Mouse (Mus musculus): ENCODE measurements around the gene Neurl3. TPM values are rescaled to one million over a fixed set of nuclear protein-coding genes. Genes with fewer than 3 reads are reported as not detected.

The Neurl3 gene
- total RNA-seq, 1 experiment from 2014 or later, result 366 TPM

DNA sequence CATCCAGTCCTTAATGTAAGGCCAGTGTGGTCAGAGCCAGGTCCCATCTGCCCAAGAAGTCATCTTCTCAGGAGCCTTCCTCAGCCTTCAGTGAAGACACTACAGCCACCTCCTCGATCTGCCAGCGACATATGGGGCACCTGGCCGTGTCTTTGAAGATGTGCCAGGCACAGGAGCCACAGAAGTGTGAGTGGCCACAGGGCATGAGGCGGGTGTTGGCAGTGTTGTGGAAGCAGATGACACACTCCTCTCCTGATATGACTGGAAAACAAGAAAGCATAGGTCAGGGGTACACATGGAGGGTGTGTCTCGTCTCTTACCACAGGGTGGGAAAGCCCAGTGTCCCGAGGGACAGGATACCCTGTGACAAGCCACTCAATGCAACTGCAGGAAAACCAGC lies 8.2 kb downstream of the Neurl3 start:
- no peak for ATAC-seq (replicated peaks; ENCODE audit: insufficient number of reproducible peaks, low FRiP score, low TSS enrichment, poor library complexity, severe bottlenecking)

DNA sequence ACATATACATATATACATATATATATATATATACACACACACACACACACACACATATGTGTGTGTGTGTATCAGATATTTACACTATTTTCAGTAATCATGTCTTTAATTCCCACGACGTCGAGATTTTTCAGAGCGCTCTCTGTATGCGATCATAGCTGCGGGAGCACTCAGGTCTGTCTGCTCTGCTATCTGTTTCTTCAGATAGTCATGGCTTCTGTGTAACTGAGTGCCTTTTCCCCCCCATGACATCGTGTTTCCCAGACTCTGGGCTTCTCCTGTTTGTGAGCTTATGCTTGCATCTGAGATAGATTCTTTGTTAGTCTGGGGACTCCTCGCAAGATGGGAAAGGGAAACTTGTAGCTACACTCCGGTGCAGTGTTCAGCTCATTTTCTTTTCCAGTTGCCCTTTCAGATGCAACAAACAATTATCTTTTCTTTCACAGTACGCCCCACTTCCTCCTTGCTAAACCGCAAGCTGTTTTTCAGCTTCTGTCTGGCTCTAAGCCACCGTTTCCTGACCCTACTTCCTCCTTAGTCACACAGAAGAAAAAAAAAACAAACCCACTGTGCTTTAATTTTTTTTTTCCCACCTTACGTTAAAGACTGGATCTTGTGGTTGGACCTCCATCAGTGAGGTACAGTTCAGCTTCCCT lies 10.5 kb downstream of the Neurl3 start:
- peak; percentile 85 for ATAC-seq (replicated peaks; ENCODE audit: insufficient number of reproducible peaks, low FRiP score, low TSS enrichment, poor library complexity, severe bottlenecking)

DNA sequence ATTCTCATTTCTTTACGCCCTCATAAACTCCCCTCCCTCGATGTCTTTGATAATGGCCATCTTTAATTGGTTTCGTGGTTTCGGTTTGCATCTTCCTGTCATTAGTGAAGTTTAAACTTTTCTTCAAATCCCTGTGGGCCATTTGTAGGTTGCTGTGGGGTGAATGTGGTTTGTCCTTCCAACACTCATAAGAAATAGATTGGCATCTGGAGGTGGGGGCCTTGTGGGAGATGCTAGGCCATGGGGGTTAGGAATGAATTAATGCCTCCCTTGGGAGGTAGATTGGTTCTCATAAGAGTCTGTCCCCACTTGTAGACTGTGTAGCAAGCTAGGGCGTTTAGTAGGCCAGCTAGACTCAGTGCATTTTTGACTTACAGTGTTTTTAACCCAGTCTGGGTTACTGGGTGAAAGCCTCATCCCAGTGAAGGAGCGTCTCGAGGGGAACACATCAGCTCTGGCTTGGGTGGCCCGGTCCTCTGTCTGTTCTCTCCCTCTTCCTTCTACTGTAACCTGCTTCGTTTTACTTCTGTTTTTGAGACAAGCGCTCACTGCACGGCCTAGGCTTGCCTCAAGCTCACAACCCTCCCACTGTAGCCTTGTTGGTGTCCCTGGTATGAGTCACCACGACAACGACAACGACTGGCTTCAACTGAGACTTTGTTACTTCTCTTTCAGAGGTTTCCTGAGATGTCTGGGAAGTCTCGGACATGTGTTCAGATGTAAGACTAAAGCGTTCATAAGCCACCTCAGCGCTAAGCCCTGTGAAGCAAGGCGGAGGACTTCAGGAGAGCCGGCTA lies 12.6 kb downstream of the Neurl3 start:
- peak; percentile 83 for ATAC-seq (replicated peaks; ENCODE audit: insufficient number of reproducible peaks, low FRiP score, low TSS enrichment, poor library complexity, severe bottlenecking)

DNA sequence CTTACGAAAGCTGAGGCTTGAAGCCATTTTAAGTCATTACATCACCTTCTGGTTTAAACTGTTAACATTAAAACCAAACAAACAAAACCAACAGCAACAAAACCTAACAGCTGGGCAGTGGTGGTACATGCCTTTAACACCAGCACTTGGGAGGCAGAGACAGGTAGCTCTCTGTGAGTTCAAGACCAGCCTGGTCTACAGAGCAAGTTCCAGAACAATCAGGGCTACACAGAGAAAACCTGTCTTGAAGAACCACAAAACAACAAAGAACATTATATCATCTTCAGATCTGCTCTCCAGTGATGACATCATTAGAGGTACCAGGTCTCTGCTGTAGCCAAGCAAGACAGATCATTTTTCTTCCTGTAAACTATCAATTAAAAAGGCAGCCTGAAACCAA lies 14.1 kb downstream of the Neurl3 start:
- ATAC-seq (replicated peaks; ENCODE audit: insufficient number of reproducible peaks, low FRiP score, low TSS enrichment, poor library complexity, severe bottlenecking), result no peak

DNA sequence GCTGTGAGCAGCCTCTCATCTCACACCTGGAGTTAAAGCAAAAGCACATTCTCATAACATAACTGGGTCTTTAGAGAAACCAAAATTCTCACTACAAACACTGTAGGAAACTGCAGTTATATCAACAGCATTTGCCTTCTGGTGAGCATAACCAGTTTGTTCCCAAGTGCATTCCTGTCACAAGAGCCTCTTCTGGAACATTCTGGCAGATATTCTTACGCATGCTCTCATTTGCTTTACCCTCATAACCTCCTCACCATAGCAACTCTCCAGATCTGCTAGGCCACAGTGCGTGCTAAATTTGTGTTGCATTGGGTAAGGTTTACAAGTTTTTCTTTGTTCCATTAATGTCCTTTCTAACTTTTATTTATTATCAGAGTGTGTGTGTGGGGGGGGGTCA lies 15.2 kb downstream of the Neurl3 start:
- no peak for ATAC-seq (replicated peaks; ENCODE audit: insufficient number of reproducible peaks, low FRiP score, low TSS enrichment, poor library complexity, severe bottlenecking)

DNA sequence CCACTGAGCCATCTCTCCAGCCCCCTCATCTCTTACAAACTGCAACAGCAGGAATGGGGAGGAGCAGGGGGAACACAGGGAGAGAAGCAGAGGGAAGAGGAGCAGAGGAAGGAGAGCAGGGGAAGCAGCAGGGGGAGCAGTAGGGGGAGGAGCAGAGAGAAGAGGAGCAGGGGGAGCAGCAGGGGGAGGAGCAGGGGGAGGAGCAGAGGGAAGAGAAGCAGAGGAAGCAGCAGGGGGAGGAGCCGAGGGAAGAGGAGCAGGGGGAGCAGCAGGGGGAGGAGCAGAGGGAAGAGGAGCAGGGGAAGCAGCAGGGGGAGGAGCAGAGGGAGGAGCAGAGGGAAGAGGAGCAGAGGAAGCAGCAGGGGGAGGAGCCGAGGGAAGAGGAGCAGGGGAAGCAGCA lies 15.8 kb downstream of the Neurl3 start:
- ATAC-seq (replicated peaks; ENCODE audit: insufficient number of reproducible peaks, low FRiP score, low TSS enrichment, poor library complexity, severe bottlenecking), result no peak

DNA sequence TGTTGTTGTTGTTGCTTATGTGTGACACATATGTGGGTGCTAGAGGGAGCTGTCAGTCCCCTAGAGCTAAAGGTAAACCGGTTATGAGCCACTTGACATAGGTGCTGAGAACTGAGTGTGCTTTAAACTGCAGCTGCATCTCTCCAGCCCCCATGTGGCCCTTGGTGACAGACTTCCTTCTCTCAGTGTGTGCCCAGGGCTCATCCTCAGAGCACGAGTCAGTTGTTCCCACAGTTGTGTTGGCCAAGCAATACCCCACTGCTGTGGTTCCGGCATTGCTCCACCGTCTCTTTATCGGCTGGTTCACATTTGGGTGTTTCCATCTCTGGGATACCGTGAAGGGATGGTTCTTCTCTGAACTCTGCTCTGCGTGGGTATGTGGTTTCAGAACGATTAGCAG lies 17.2 kb downstream of the Neurl3 start:
- ATAC-seq (replicated peaks; ENCODE audit: insufficient number of reproducible peaks, low FRiP score, low TSS enrichment, poor library complexity, severe bottlenecking), result no peak

DNA sequence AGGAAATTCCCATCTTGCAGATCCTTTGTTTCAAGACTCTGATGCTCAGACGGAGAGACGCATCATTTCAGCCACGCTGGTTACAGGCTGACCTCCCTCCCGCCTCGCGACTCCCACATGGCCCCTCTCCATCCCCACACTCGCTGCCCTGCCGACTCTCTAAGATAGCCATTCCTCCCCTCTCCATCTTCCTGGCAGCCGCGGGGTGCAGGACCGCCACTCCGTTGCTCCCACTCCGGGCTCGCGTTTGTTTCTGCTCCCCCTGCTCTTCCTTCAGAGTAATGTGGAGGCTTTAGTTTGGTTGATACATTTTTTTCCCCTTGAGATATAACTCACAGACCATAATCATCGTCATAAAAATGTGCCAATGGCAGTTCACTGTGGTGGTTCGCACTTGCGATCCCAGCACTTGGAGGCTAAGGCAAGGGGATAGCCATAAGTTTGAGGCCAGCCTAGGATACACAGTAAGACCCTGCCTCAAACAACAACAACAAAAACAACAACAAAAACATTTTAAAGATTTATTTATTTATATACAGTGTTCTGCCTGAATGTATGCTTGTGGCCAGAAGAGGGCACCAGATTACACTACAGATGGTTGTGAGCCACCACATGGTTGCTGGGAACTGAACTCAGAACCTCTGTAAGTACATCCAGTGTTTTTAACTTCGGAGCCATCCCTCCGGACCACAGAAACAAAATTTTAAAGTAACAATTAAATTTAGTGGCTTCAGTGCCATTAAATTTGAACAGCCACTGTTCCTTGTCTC lies 18.4 kb downstream of the Neurl3 start:
- ATAC-seq (replicated peaks; ENCODE audit: insufficient number of reproducible peaks, low FRiP score, low TSS enrichment, poor library complexity, severe bottlenecking), result no peak

DNA sequence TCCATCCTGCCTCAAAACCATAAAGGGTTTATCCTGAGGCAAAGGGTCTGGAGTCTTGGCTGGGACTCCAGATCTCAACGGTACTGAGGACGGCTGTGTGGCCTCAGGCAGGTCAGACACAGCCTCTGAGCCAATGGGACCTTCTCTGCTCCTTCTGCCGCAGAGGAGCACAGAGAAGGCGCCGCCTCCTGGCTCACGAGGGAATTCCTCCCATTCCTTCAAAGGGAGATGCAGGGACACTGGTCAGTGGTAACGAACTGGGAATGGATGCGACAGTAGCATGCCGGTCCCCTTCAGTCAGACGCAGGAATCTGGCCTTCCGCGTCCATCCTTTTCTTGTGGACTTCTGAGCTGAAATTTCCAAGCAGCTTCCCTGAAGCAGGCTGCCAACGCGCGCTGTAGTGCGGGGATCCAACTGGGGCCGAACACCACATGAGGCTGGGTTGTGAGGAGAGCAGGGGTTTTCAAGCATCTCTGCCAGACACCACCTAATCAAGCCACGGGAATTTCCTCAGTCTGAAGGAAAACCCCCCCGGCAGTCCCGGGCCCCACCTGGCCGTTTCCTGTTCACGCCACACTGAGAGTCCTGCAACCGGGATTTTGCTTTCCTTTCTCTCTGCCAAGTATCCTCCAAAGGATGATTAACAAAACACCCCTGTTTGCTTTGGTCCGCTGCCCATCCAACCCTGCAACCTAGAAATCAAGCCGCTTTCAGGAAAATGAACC lies 19.7 kb downstream of the Neurl3 start:
- ATAC-seq (replicated peaks; ENCODE audit: insufficient number of reproducible peaks, low FRiP score, low TSS enrichment, poor library complexity, severe bottlenecking), result no peak

DNA sequence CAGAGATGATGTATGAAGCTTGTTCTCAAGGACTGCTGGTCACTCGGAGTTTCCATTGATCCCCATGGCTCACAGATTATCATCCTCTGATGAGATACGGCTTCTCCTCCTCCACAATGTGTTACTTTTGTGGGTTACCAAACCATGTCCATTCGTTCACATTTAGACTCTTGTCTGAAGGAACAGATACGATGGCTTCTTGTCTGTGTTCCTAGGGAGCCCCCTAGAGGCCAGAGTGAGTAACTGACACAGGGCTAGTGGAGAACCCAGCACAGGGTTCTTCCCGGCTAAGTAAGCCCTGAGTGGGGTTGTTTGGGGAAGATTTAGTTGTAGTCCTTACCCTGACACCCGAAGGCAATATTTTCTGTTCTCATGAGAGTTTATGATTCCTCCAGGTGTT lies 21.7 kb downstream of the Neurl3 start:
- peak; percentile 93 for ATAC-seq (replicated peaks; ENCODE audit: insufficient number of reproducible peaks, low FRiP score, low TSS enrichment, poor library complexity, severe bottlenecking)

DNA sequence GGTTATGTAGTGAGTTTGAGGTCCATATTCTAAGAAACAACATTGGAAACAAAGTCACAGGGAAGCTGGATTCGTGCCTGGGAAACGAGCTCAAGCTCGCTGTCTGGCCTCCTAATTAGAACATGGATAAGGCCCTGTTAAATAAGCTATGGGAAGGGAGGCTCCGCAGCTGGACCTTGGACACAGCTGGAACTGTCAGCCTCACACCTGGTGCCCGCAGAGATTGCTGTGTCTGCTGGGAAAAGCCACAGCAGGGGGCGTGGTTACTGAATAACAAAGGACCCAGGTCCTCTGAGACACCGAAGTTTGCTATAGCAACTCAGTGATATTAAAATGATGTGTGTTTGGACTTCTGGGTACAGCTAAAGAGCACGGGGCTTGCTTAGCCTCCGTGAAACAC lies 23.1 kb downstream of the Neurl3 start:
- ATAC-seq (replicated peaks; ENCODE audit: insufficient number of reproducible peaks, low FRiP score, low TSS enrichment, poor library complexity, severe bottlenecking), result no peak

DNA sequence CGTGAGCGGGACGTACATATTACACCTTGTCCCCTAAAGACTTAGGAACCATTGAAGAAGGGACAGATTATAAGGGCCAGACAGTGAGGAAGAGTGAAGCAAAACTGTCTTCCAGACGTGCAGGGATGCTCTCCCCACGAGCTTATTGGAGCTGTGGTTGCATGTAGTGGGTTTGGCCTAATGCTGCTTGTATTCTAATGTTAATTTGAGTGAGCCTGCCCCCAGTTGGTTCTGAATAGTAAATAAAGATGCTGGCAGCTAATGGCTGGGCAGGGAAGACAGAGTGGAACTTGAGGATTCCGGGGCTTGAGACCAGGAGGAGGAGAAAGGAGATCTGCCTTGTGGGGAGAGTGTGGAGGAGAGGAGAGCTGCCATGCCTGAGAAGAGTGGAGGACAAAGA lies 27.8 kb downstream of the Neurl3 start:
- no peak for ATAC-seq (replicated peaks; ENCODE audit: insufficient number of reproducible peaks, low FRiP score, low TSS enrichment, poor library complexity, severe bottlenecking)

DNA sequence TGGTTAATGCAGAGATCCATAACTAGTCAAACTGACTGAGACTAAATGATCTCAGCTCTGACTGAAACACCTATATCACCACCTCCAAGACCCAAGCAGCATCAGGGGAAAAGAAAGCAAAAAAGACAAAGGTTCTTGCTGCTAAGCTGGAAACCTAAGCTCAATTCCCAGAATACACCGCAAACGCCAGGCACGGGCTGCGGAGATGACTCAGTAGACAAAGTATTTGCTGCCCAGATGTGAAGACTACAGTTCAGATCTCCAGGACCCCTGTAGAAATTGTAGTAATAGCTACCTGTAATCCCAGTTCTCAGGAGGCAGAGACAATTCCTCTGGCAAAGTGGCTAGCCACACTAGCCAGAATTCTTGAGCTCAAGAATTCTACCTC lies 29.7 kb downstream of the Neurl3 start:
- ATAC-seq (replicated peaks; ENCODE audit: insufficient number of reproducible peaks, low FRiP score, low TSS enrichment, poor library complexity, severe bottlenecking), result no peak

DNA sequence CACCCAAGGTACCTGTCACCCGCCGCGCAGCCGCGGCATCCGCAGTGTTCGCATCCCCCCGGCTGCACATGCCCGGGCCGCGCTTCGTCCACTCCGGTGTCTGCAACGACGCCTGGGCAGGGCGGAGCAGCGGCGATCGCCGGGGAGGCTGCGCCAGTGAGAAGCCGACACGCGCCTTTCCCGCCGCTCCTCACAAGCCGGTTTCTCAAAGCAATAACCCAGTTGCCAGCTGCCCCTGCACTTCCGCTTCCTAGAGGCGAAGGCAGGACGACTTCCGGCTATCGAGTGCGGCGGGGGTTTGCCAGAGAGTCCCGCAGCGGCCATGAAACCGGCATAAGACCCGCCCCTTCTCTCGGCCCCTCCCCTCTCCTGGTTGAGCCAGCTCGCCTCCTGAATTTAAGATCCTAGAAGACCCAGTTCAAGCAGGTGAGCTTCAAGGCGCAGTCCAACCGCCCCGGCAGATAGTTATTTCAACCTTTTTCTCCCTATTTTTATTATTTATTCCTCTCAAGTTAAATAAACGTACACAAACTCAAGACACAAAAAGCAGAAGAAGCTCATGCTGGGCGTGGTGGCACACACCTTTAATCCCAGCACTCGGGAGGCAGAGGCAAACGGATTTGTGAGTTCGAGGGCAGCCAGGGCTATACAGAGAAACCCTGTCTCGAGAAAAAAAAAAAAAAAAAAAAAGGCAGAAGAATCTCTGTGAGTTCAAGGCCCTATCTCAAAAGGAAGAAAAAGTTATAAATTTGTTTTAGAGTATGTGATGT lies 30.2 kb downstream of the Neurl3 start, which contains the start of gene Uggt1:
Gene Uggt1 (minus strand): TSS at position 663 of the 770 bp plus-strand sequence.
- ATAC-seq (replicated peaks; ENCODE audit: insufficient number of reproducible peaks, low FRiP score, low TSS enrichment, poor library complexity, severe bottlenecking), result peak; percentile 98

DNA sequence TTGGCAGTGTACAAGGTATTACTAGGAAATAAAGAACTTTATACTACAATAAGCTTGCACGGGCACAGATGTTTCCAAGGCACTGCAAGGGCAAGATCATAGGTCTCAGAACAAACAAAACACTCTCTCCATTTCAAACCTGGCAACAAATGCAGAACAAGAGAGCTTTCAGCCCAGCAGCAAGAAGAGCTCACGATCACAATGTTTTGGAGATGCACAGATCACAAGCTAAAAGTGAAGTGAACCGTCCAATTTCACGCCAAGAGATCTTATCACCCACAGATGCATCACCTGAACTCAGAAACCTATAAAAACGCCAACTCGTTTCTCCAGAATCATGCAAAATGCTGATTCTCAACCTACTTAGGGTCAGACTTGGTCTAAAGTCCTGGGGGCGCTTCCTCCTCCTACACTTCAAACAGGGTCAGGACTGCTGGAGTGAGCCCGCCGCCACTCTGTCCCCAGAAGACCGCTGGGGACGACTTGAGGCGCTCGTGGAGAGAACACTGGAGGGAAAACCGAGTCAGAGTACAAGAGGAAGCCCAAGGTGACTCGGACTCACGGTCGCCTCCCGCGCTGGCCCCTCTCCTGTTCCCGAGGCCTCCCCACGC lies 30.9 kb downstream of the Neurl3 start:
- ATAC-seq (replicated peaks; ENCODE audit: insufficient number of reproducible peaks, low FRiP score, low TSS enrichment, poor library complexity, severe bottlenecking), result no peak

DNA sequence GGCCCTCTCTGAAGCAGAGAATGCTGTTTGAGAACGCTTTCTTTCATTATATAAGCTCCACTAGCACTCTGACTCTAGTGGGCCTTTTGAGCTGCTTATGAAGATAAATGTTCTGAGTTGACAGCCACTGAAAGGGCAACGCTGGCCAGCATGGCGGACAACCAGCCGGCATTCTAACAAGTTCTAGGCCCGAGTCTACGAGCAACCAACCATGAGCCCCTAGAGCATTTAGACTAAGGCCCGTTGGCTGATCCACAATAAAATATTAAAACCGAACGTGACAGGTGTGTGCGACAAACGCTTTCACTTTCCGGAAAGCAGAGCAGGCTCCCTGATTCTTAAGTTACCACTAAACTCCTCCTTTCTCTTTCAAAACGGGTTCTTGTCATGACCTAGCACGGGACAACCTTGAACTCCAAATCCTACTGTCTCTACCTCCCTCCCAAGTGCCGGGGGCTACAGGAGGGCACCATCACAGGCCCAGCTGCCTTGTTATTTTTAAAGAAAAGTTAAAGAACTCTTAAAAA lies 32.5 kb downstream of the Neurl3 start:
- no peak for ATAC-seq (replicated peaks; ENCODE audit: insufficient number of reproducible peaks, low FRiP score, low TSS enrichment, poor library complexity, severe bottlenecking)

DNA sequence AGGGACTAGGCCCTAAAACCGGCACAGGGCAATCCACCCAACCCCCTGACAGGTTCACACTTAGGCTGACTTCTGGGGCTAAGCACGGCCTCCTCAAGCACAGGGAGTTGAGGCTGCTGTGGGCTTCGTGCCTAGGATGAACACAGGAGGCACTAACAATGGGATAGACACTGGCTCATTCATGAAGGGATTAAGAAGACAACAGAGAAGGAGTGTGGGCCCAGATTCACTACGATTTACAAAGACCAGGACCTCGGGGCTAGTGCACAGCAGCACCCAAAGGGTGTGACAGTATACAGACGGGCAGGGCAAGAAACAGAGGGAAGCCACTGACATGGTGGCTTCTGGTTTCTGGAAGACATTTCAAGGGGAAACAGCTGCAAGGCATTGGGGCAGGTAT lies 34.3 kb downstream of the Neurl3 start:
- no peak for ATAC-seq (replicated peaks; ENCODE audit: insufficient number of reproducible peaks, low FRiP score, low TSS enrichment, poor library complexity, severe bottlenecking)

DNA sequence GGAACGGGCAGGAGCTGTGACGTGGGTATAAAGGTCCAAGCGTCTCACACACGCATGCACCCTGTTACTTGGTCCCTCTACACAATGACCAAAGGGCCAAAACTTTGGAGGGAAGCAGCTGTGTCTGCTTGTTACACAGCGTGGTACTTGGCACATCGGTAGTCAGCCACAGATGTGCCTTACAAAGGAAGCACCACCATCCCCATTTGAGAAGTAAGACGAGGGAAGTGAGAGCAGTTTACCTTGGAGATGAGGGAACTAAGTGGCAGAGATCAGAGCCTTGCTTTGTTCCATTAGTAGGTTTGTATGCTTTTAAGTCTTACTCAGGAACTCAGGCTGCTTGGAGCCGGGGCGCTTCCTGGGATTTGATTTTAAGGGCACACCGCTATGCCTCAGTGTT lies 35.1 kb downstream of the Neurl3 start:
- ATAC-seq (replicated peaks; ENCODE audit: insufficient number of reproducible peaks, low FRiP score, low TSS enrichment, poor library complexity, severe bottlenecking), result 0 out of 2 replicates have a peak, but pooled peaks have one; percentile 20
